Mouse (Mus musculus): ENCODE results near the gene Tmem120a. TPM values are rescaled to one million over a fixed set of nuclear protein-coding genes. Genes with fewer than 3 reads are reported as not detected.

Gene Tmem120a
- total RNA-seq, 4 experiments from 2014 or later: 16.8 to 20.5 (median 19.7) TPM

DNA sequence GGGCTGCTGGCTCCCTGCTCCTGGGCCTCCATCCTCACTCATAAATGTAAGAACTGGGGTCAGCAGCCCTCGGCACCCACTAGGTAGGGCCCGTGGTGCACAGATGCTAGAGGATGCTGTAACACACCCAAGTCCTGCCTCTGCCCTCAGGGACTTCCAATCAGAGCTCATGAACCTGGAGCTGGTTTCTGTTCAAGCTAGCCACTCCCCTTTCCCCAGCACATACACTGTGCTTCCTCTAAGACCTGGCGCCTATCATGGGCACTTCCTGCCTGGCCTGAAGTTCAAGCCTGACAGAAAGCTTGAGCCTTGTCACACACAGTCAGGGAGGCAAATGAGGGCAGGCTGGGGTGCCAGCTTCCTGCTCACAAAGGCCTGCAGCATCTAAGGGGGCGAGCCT is 11.2 kb downstream of the Tmem120a start:
- DNase-seq (ENCODE audit: low spot score in 2 of 2): no peak

DNA sequence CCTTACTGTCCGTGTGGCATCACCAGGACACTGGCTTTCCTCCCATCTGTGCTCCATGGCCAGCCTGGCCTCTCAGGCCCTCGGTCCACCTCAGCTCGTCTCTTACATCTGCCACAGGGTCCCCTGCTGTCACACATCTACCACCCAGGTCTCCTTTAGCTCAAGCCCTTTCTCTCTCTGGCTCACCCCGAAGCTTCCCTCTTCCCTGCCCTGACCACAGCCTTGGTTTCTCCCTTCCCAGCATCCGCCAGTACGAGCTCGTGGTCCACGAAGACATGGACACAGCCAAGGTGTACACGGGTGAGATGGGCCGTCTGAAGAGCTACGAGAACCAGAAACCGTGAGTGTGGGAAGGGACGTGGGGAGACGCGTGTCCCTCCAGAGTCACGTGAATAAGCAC is 12.9 kb downstream of the Tmem120a start:
- no peak for DNase-seq (ENCODE audit: low spot score in 2 of 2)

DNA sequence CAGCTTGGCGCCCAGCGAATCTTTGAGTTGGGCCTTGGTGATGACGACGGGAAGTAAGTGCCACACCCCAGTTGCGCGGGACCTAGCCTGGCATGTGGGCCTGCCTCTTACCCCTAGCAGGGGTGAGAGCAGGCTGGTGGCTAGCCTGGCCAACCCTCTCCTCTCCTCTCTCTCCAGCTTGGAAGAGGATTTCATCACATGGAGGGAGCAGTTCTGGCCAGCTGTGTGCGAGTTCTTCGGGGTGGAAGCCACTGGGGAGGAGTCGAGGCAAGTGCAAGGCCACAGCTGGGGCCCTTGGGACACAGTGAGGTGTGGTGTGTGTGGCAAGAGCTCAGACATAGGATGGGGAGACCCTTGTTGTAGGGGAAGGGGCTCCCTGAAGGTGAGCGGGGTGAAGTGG is 13.3 kb downstream of the Tmem120a start:
- no peak for DNase-seq (ENCODE audit: low spot score in 2 of 2)

DNA sequence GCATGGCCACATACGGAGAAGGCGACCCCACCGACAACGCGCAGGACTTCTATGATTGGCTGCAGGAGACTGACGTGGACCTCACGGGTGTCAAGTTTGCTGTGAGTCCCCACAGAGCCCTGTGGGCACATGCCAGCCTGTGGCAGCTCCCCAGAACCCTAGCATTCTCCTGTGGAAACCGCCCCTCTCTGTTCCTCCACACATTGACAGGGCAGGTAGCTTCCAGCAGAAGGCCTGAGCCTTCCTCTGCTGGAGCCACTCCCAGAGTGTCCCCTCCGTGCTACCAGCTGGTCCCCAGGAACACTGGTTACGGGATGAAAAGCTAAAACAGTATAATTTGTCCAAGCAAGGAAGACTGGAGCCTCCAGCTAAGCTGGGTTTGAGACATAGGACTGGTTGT is 14.0 kb downstream of the Tmem120a start:
- no peak for DNase-seq (ENCODE audit: low spot score in 2 of 2)

DNA sequence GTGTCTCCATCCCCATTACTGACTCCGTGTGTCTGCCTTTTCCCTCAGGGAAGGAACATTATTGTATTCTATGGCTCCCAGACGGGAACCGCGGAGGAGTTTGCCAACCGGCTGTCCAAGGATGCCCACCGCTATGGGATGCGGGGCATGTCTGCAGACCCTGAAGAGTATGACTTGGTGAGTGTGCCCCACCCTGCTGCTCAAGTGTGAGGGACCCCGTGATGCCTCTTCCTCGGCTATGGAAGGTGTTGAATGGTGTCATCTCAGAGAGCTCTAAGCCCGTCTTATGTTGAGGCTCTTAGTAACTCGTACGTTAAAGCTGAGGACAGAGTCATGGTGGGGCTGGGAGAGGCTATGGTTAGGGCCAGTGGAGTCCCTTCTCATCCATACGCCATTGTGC is 14.9 kb downstream of the Tmem120a start:
- DNase-seq (ENCODE audit: low spot score in 2 of 2): no peak

DNA sequence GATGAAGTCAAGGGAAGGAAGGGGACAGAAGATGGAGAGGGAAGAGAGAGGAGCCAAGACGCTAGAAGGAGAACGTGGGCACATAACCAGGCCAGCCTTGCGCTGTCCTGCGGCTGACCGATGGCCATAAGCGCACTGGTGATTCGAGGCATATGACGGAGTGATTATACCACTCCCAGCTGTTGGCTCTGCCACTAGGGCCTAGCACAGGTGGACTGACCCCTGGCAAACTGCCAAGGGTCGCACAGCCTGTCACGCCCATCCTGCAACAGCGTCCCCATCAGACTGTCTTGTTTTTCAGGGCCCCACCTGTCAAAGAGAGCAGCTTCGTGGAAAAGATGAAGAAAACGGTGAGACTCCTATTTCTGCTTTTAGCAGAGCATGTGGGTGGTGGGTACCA is 15.9 kb downstream of the Tmem120a start:
- no peak for DNase-seq (ENCODE audit: low spot score in 2 of 2)

DNA sequence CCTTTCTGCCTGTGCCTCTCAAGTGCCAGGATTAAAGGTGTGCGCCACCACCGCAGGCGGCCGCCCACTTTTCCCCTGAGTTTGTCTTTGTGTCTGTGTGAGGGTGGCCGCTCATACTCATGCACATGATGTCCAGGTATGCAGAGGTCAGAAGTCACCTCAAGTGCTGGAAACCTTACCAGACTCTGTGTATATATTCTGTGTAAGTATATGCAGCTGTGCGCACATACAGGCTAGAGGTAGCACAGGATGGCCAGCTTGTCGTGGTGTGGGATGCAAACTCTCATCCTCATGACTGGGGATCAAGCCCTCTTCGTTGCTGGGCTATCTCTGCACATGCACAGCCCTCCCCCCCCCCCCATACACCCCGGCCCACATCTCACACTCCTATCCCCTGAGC is 16.4 kb downstream of the Tmem120a start:
- DNase-seq (ENCODE audit: low spot score in 2 of 2): no peak

DNA sequence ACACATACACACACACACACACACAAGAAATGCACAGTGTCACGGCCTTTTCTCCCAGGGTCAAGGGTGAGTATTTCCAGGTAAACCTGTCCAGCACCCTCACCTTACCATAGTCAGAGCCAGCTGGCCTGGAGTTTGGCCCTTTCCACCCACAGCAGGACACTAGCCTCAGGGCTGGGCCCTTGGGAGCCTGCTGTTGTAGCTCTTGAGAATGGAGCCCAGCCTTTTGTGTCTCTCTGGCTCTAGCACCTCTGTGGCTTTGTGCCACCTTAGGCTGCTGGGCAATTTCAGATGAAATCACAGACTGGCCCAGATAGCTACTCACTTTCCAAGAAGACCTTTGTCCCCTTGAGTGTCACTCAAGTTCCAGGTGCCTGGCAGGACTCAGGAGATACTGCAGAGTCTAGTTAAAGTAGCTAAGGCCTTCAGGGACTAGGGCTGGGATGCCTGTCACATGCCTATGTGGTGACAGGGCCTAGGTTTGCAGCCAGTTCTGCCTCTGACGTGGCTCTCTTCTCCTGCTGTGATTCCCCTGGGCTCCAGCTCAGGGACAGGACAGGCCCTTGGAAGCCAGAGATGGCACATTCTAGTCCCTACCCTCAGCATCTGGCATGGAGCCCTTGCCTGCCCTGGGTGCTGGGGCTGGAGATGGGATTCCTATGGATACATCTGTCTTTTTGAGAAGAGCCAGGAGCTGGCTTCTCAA is 17.5 kb downstream of the Tmem120a start:
- no peak for DNase-seq (ENCODE audit: low spot score in 2 of 2)

DNA sequence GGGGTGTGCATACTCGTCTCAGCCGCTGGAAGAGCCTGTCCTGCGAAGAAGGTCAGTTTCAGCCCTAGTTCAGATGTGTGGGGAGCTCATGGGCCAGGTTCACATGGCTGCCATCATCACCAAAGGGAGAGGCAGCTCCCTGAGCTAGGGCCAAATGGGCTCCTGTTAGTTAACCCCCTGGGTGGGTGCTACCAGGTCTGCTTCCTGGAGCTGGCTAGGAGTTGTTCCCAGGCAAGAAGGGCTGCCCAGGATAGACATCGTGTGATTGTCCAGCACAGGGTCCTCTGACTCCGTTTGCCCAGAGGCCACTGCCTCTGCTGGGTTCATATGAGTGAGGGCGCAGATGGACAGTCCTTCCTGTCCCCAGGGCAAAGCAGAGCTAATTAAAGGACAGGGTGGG is 18.3 kb downstream of the Tmem120a start:
- no peak for DNase-seq (ENCODE audit: low spot score in 2 of 2)

DNA sequence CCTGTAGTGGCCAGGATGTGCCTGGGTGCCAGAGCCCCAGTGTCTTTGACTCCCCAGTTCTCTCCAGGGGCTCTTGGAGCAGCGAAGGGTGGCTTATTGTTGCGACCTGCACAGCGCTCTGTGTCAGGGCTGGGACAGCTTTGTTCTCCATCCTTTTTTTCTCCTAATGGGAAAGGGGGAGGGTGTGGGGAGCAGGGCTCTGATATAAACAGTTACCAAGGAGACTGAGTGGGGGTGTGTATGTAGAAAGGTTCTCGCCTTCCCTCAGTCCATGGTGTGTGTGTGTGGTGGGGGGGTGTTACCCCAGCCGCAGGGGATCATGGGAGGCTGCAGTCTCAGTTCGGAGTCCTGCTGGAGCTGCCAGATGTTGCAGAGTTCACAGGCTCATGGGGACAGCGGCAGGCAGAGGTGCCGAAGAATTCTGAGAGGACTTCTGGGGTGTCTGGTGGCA is 18.8 kb downstream of the Tmem120a start:
- peak in 1 of 2 experiments; percentile 51 for DNase-seq (ENCODE audit: low spot score in 2 of 2)

DNA sequence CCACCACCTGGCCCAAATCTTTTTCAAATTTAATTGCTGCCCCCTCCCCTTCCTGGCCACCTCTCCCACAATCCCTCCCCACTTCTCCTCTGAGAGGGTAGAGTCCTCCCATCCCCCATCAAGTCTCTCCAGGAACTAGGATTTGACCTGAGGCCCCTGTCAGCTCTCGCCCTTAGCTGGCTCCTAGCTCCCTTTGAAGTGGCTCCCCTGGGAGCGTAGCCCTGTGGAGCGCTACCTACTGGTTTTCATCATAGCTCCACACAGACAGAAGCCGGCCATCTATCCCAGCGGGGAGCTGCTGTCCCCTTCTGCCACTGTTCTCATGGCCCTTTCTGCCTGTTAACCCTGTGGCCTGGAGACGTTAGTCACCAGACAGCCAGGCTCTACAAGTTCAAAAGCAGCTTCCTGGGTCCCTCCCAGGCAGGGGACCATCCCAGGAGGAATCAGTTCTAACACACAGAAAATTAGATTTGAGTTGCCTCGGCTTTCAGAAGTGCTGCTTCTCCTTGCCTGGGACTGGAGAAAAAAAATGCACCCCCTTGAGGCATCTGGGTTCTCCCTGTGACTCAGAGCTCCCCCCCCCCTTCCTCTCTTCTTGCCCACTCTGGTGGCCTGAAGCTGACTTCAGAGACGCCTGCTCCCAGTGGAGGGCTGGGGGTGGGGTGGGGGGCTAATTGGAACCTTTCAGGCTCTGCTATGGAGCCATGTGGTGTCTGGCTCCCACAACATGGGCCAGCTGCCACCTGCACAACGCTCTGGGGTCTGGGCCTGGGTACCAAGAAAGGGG is 19.5 kb downstream of the Tmem120a start:
- DNase-seq (ENCODE audit: low spot score in 2 of 2): no peak

DNA sequence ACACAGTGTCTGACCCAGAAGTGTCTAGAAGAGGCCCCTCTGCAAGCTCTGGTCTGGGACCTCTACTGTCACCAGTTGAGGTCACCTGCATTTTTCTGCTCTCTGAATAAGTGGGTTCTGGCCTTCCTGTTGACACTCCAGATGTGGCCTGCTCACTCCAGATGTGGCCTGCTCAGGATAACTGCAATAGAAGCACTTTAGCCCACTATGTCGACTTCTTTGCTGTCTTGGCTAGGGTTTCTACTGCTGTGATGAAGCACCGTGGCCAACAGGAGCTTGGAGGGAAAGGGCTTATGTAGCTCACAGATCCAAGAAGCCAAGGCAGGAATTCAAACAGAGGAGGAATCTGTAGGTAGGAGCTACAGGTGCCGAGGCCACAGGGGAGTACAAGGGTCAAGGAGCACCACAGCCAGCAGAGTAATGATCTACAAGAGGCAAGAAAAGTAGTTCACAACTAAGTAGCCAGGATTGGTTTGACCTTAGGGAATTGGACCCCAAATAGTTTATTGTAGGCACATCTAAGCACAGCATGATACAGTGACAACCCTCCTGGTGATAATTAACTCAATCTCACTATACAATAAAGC is 21.0 kb downstream of the Tmem120a start:
- no peak for DNase-seq (ENCODE audit: low spot score in 2 of 2)

DNA sequence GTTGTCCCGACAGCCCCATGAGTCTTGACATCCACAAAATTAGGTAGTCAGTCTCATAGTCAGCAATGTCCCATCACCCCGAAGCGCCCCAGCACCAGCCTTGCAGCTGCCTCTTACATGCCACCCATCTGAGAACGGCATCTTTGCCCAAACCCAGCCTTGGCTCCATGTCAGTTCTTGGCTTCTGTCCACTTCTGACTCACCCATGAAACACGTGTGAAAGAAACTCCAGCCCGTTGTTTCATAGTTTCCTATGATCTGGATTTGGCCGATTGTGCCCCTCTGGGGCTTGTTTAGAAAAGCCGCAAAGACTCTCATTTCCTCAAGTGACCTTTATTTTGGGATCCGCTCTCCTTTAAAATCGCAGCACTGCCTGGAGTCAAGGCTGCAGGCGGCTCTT is 22.1 kb downstream of the Tmem120a start:
- DNase-seq (ENCODE audit: low spot score in 2 of 2): no peak

DNA sequence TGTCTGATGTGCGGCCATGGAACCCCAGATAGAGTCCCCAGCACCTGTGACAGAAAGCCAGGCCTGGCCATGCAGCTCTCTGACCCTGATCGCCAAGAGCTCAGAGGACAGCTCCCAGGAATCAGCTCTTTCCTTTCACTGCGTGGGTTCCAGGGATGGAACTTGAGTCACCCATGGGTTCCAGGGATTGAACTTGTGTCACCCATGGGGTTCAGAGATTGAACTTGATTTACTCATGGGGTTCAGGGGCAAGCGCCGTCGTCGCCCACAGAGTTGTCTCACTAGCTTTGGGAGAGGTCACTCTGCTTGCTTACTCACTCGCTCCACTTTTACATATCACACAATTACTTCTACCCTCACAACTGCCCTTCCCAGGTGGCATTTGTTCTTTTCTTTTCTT is 23.2 kb downstream of the Tmem120a start:
- no peak for DNase-seq (ENCODE audit: low spot score in 2 of 2)

DNA sequence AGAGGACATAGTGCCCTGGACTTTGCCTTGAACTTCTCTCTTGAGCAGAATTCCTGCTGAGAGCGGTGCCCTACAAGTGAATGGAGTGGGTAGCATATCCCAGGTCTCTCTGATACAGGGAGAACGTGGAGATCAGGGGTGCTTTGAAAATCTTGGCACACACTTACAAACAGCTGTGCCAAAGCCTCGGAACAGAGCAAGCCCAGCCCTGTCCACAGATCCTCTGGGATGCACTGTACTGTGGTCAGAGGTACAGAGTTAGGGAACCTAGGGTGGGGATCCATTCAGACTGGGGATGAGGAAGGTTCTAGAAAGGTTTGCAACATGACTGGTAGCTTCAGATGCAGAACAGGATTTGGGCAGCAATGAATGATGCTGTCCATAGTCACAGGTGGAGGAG is 24.1 kb downstream of the Tmem120a start:
- DNase-seq (ENCODE audit: low spot score in 2 of 2): no peak

DNA sequence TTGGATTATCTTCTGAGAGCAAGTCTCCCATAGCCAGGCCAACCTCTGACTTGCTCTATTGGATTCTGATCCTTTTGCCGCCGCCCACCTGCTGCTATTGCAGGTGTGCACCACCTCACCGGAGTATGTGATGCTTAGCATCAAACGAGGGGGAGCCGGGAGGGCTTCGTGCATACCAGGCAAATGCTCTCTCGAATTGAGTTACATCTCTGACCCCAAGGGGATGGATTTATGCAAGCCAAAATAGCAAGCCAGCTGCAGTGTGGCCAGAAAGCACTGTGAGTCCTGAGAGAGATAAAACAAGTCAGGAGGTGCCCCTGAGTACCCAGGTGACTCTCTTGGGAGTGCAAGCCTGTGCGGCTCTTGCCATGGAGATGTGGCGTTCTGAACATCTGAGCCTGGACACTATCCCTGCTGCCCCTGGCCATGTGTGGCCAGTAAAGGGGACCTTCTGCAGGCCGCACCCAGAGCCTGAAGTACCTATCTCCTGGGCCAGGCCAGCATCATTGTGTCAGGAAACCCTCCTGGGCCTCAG is 24.6 kb downstream of the Tmem120a start:
- no peak for DNase-seq (ENCODE audit: low spot score in 2 of 2)

DNA sequence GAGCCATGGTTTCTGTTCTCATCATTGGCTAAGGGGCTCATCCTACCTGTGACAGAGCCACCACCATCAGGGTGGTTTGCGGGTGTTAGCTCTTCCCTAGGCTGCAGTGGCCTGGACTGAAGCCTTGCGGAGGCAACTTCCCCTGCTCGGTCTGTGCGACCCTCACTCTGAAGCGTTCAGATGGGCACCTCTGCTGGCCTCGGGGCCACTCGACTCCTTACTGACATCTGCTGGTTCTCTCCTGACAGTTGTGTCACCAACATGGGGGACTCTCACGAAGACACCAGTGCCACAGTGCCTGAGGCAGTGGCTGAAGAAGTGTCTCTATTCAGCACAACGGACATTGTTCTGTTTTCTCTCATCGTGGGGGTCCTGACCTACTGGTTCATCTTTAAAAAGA is 28.6 kb downstream of the Tmem120a start:
- no peak for DNase-seq (ENCODE audit: low spot score in 2 of 2)

DNA sequence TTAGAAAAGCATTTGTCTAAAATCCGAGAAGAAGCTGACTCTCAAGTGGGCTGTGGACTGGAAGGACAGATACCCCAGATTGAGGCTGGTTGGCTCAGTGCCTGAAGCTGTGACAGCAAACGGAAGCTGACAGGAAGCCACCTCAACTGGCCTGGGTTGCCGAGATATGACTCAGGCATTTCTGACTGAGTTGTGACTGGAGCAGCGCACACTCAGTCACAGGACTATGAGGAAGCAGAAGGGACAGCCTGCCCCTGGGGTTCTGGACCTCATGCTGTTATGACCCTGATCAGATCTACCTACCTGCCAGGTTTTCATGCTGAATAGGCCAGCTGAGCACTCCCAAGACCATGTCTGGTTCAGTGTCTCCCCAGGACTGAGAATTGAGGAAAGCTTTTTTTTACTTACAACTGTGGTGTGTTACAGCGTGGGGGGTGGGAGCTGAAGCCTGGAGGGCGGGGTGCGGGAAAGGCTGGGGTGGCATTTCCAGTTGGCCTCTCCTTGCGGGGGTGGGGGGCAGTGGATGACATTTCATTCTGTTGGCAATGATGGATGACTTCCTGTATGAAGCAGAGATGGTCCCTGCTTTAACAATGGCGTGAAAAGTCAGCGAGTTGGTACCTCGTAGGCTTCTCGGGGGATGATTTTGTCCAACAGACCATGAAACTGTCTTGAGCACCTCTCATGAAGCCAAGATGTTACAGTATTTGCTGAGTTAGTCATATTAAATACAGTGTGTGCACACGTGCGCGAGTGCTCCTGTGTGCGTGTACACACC is 30.6 kb downstream of the Tmem120a start:
- DNase-seq (ENCODE audit: low spot score in 2 of 2): peak in 1 of 2 experiments; percentile 68

DNA sequence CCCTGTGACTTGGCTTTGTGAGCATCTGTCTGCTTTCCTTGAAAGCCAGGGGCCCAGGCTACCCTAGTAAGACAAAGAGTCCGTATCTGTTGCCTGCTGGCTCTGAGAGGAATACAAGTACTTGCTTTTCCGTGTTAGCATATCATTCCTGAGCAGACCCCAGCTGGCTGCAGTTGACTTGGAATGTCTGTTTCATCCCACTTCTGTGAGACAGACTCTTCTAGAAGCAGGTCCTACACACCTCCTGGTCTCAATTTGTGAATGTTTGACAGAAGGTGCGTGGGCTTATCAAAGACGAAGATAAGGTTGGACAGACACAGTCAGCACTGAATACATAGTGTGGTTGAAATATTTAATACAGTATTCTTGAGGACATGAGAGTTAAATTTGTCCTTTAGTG is 31.4 kb downstream of the Tmem120a start:
- peak in 1 of 2 experiments; percentile 82 for DNase-seq (ENCODE audit: low spot score in 2 of 2)

DNA sequence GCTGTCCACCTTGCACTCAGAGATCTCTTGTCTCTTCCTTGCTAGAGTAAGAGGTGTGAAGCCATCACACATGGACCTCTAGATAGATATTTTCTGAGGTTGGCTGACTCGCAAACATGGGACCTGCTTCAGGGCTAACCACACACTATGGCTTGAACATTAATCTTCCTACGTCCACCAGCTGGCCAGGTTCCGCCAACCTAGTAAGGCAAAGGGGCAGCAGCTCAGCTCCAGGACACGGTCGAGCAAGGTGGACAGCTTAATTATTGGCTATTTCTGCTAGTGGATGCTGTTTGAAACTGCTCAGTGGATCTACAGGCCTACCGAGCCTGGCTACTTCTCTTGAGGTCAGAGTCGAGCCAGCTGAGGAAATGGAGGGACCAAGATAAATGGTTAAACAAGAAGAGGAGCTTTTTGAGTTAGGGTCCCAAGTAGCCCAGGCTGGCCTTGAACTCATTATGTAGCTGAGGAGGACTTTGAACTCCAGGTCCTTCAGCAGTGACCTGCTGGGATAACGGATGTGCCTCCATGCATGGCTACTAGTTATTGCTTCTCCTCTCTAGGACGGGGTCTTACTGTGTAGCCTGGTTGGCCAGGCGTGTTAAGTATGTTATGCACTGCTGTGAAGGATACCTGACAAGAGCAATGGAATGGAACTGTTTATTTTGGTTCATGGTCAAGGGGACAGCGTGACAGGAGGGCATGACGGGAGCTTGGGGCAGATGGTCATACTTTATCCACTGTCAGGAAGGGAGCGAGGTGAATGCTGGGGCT is 32.5 kb downstream of the Tmem120a start:
- no peak for DNase-seq (ENCODE audit: low spot score in 2 of 2)
